Mouse (Mus musculus) spleen, embryonic (tissue): ENCODE results near the gene Rasgef1c.

Source experiments
- CTCF ChIA-PET: fragments of 350-600 bp; sonication (Branson Sonifier 250); formaldehyde crosslinking; loops from one replicate; lab custom pipeline; 2022; lab: Charles Lee

Rasgef1c gene

GRCm38 (mm10) chr11:50022085-50022484, 120.5 kb downstream of the Rasgef1c start:
- CTCF ChIA-PET, result no interaction called here

GRCm38 (mm10) chr11:50024445-50024832, 122.8 kb downstream of the Rasgef1c start:
- CTCF ChIA-PET, result interaction anchor here (0.6 kb wide), 1 partner anchor 300 kb away, joined by 4 read pairs; no protein-coding TSS in a partner anchor

GRCm38 (mm10) chr11:50024833-50025720, 123.4 kb downstream of the Rasgef1c start, which contains the start of gene Rnf130:
Rnf130 (plus strand) TSS chr11:50025346.
- CTCF ChIA-PET, result interaction anchor here (0.6 kb wide), 1 partner anchor 299 kb away, joined by 4 read pairs; no protein-coding TSS in a partner anchor

GRCm38 (mm10) chr11:50025721-50026520, 124.3 kb downstream of the Rasgef1c start:
- CTCF ChIA-PET, result no interaction called here

GRCm38 (mm10) chr11:50026521-50027090, 125.0 kb downstream of the Rasgef1c start:
- CTCF ChIA-PET, result interaction anchor here (0.7 to 1.3 kb wide), 2 partner anchors 9 to 10 kb away, joined by 3 to 5 read pairs; no protein-coding TSS in a partner anchor

GRCm38 (mm10) chr11:50028416-50028815, 126.8 kb downstream of the Rasgef1c start:
- CTCF ChIA-PET, result interaction anchor here (1.0 kb wide), 1 partner anchor 11 kb away, joined by 7 read pairs; no protein-coding TSS in a partner anchor
